12 mouse cellular contexts compared by ENCODE assay signal in the genomic region with DNA sequence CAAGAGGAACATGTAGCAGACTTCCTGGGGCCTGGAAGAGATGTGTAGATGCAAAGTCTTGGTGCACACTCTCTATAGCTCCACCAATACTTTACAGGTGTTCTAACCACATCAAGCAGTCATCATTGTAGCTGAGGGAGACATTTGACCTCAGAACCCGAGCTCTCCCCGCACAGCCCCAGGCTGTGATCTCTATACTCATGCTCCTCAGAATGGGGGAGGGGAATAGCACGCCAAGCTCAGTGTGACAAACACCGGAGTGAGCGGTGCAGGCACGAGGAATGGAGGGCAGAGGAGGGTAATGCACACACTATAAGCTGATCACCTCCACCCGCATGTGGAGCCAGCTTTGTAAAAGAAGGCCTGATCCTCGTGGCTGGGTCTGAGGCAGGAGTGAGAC.
"Had no signal": no experiment of that assay in that cellular context is flagged by ENCODE, and none has a peak within 500 bp of the region (broad histone marks: within the 10 kb centered on the region; RNA-seq: fewer than 3 reads in every experiment).

No protein-coding gene starts in this region.

- DNase-seq: liver; liver, embryonic 13.5 days; liver, postnatal 0 days; lung, adult 2 months; lung, postnatal 14 days; lung, postnatal 36 days; retina, postnatal 1 day; right cerebral cortex, adult 18-20 months; right cerebral cortex, postnatal 14 days had no signal

- ATAC-seq: liver, postnatal 0 days; lung, postnatal 0 days; midbrain, embryonic 13.5 days; midbrain, embryonic 15.5 days had no signal
